Mouse (Mus musculus) hindlimb bud, embryonic 11.5 days (tissue): ENCODE results near the gene Fgg.

ENCODE experiments used
- DNase-seq: peaks from one replicate; pipeline ENCODE4 v3.0.0-alpha.2; 2012; ENCODE audit warnings: low read depth, low spot score; ENCODE audit errors: extremely low spot score

The Fgg gene

DNA sequence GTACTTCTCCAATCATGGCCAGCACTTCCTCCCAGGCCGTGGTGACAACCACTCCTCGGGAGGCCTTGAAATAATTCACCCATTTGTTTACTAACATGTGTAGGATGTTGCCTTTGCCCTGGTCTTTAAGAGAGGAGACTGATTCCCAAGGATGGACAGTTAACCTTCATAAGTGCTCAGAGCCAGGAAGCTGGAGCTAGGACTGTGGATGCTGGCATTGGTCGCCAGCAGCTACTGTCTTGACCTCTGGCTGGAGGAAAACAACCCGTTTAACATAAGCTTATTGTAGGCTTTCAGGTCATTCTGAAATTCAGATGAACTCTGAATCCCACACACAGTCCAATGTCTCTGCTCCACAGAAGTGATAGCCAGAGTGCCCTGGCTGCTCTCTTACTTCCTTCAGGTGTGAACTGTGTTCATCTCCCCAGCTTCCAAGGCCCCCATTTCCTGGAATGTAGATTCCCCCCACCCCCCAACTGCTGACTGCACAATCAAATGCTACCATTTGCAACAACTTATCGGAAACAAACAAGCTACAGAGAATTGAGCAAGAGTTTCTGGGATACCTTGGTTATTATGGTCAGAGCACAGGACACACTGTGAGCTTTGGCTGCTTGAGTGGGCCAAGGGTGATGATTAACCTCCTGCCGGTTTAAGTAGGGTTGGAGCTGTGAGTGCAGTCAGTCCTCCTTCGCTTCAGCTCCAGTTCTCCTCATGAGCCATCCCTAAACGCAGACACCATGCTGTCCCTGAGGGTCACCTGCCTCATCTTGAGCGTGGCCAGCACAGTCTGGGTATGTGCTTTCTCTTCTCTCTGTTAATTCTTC is 18.2 kb downstream of the Fgg start, which contains the start of gene Fga:
TSS of gene Fga (plus strand) at position 602 of the 827 bp plus-strand sequence.
- DNase-seq = no peak

GRCm38 (mm10) chr3:83027546-83028251 is 20.2 kb downstream of the Fgg start:
- DNase-seq = no peak

- no peak for DNase-seq
These were observed 22.8 kb downstream of the Fgg start for GRCm38 (mm10) chr3:83030331-83030730.

DNA sequence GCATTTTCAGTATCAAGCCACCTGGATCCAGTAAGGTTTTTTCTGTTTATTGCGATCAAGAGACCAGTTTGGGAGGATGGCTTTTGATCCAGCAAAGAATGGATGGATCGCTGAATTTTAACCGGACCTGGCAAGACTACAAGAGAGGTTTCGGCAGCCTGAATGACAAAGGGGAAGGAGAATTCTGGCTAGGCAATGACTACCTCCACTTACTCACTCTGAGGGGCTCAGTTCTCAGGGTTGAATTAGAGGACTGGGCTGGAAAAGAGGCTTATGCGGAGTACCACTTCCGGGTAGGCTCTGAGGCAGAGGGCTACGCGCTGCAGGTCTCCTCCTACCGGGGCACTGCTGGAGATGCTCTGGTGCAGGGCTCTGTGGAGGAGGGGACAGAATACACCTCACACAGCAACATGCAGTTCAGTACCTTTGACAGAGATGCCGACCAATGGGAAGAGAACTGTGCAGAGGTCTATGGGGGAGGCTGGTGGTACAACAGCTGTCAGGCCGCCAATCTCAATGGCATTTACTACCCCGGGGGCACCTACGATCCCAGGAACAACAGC is 25.3 kb downstream of the Fgg start:
- DNase-seq = no peak

GRCm38 (mm10) chr3:83033801-83034200 is 26.3 kb downstream of the Fgg start:
- no peak for DNase-seq

GRCm38 (mm10) chr3:83038865-83039264 is 31.3 kb downstream of the Fgg start:
- DNase-seq = no peak

DNA sequence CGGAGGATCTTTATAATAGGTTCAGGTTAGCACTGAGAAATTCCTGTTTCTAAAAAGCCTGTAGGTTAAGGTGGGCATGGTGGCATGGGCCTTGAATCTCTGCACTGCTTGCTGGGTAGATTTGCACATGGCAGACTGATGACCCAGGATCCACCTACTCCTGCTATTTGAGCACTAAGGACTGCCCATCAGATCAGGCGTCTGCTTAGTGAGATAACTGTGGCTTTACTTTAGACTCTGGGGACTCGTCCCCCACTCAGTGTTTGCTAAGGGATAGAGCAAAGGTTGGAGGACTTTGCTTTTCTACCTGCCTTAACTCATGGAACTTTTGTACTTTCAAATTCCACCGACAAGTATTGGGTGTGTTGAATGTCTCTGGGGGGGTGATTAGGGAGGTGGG is 32.1 kb downstream of the Fgg start:
- DNase-seq = no peak

- DNase-seq = no peak
These were observed 34.9 kb downstream of the Fgg start for GRCm38 (mm10) chr3:83042451-83042850.

DNA sequence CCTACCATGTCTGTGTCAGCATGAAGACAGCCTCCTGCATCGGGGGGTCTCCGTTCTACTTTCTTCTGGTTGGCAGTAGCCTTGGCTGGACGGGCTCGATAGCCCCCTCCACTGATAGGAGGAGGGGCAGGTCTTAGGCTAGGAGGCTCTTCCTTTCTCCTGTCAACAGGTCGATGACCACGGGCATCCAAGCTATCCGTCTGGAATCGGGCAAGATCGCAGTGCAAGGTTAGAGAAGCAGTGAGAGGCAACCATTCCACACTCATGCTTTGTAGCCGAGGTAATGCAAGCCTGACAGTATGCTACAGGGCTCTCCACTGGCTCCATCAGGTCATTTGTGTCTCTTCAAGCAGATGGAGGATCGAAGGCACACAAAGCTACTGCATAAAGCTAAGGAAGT is 39.1 kb downstream of the Fgg start:
- DNase-seq = no peak

GRCm38 (mm10) chr3:83049680-83050079 is 42.2 kb downstream of the Fgg start, which contains the start of gene Fgb:
TSS of gene Fgb (minus strand) at chr3:83049863.
- DNase-seq = no peak

GRCm38 (mm10) chr3:83050661-83051060 is 43.1 kb downstream of the Fgg start:
- DNase-seq = no peak

- DNase-seq = no peak
These were observed 44.6 kb downstream of the Fgg start for GRCm38 (mm10) chr3:83052102-83052501.

GRCm38 (mm10) chr3:83053126-83053525 is 45.6 kb downstream of the Fgg start:
- DNase-seq = no peak

GRCm38 (mm10) chr3:83053758-83054157 is 46.2 kb downstream of the Fgg start:
- no peak for DNase-seq

- no peak for DNase-seq
These were observed 47.2 kb downstream of the Fgg start for GRCm38 (mm10) chr3:83054759-83055158.

GRCm38 (mm10) chr3:83055281-83056038 is 47.9 kb downstream of the Fgg start, which contains the start of gene Plrg1:
TSS of gene Plrg1 (plus strand) at chr3:83055522.
- DNase-seq = peak; percentile 66

DNA sequence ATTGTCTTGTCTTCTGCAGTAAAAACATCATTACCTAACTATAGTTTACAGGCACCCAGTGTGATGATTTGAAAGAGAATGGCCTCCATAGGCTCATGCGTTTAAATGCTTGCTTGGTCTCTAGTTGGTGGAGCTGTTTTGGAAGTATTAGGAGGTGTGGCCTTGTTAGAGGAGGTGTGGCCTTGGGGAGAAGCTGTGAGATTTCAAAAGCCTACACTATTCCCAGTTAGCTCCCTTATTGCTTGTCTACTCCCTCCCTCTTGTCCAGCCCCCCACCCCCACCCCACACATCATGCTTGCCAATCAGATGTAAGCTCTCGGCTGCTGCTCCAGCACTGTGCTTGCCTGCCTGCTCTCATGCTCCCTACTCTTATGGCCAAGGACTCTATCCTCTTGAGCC is 49.5 kb downstream of the Fgg start:
- no peak for DNase-seq
